Mouse (Mus musculus): Measurements from ENCODE around the gene Cx3cr1. TPM values are rescaled to one million over a fixed set of nuclear protein-coding genes. Genes with fewer than 3 reads are reported as not detected.

Cx3cr1 gene
- polyA plus RNA-seq, 1 experiment from 2014 or later = 7.5 TPM

GRCm38 (mm10) chr9:119933675-119934074 is 136.0 kb downstream of the Cx3cr1 start:
- peaks cover 8 to 11% of the 10 kb centered on the region in 2 experiments for H3K4me1 ChIP-seq (ENCODE audit: control insufficient read depth in 2 of 2, insufficient read depth in 2 of 2, low read length in 2 of 2)
- H3K4me3 ChIP-seq (ENCODE audit: control insufficient read depth in 1 of 2, insufficient read depth in 1 of 2, low read depth in 1 of 2, low read length in 2 of 2) = no peak overlapping the region
- no peaks in the 10 kb centered on the region for H3K27me3 ChIP-seq (ENCODE audit: control insufficient read depth, insufficient read depth, low read length)
- no peak overlapping the region for H3K4me2 ChIP-seq (ENCODE audit: low read length)
- peaks cover 38% of the 10 kb centered on the region for H3K36me3 ChIP-seq (ENCODE audit: control insufficient read depth, insufficient read depth, low read length)
- WGBS = 90% methylated on average over 5 of the region's 6 CpGs
- no peaks in the 10 kb centered on the region for H3K9me3 ChIP-seq (ENCODE audit: control insufficient read depth, low read length)
- H3K27ac ChIP-seq (replicated peaks in 1 of 2; ENCODE audit: control insufficient read depth in 1 of 2, insufficient read depth in 1 of 2, low read depth in 2 of 2, low read length in 2 of 2) = no peak overlapping the region
- H3K9ac ChIP-seq (ENCODE audit: low read length) = no peak overlapping the region
- ATAC-seq (ENCODE audit: insufficient number of reproducible peaks, insufficient read depth, low FRiP score, low read depth) = no peak

GRCm38 (mm10) chr9:119932358-119932757 is 137.3 kb downstream of the Cx3cr1 start:
- H3K4me2 ChIP-seq (ENCODE audit: low read length) = no peak overlapping the region
- H3K9me3 ChIP-seq (ENCODE audit: control insufficient read depth, low read length) = no peaks in the 10 kb centered on the region
- H3K4me1 ChIP-seq (ENCODE audit: control insufficient read depth in 2 of 2, insufficient read depth in 2 of 2, low read length in 2 of 2) = peaks cover 5 to 7% of the 10 kb centered on the region in 2 experiments
- H3K27ac ChIP-seq (replicated peaks in 1 of 2; ENCODE audit: control insufficient read depth in 1 of 2, insufficient read depth in 1 of 2, low read depth in 2 of 2, low read length in 2 of 2) = no peak overlapping the region
- no peak overlapping the region for H3K4me3 ChIP-seq (ENCODE audit: control insufficient read depth in 1 of 2, insufficient read depth in 1 of 2, low read depth in 1 of 2, low read length in 2 of 2)
- no peak overlapping the region for H3K9ac ChIP-seq (ENCODE audit: low read length)
- WGBS = 84% methylated on average over 12 of the region's 12 CpGs
- H3K27me3 ChIP-seq (ENCODE audit: control insufficient read depth, insufficient read depth, low read length) = no peaks in the 10 kb centered on the region
- H3K36me3 ChIP-seq (ENCODE audit: control insufficient read depth, insufficient read depth, low read length) = peaks cover 51% of the 10 kb centered on the region
- ATAC-seq (ENCODE audit: insufficient number of reproducible peaks, insufficient read depth, low FRiP score, low read depth) = no peak

- Histone ChIP-seq H3K9me3 (ENCODE audit: control insufficient read depth, low read length) (no peaks in the 10 kb centered on the region), H3K27ac (replicated peaks in 1 of 2; ENCODE audit: control insufficient read depth in 1 of 2, insufficient read depth in 1 of 2, low read depth in 2 of 2, low read length in 2 of 2) (no peak overlapping the region), H3K9ac (ENCODE audit: low read length) (no peak overlapping the region), H3K4me3 (ENCODE audit: control insufficient read depth in 1 of 2, insufficient read depth in 1 of 2, low read depth in 1 of 2, low read length in 2 of 2) (no peak overlapping the region), H3K4me1 (ENCODE audit: control insufficient read depth in 2 of 2, insufficient read depth in 2 of 2, low read length in 2 of 2) (no peaks in the 10 kb centered on the region), H3K4me2 (ENCODE audit: low read length) (no peak overlapping the region), H3K27me3 (ENCODE audit: control insufficient read depth, insufficient read depth, low read length) (no peaks in the 10 kb centered on the region), H3K36me3 (ENCODE audit: control insufficient read depth, insufficient read depth, low read length) (peaks cover 94% of the 10 kb centered on the region)
- WGBS = 81% methylated on average over 5 of the region's 5 CpGs
- ATAC-seq (ENCODE audit: insufficient number of reproducible peaks, insufficient read depth, low FRiP score, low read depth) = no peak
Measured at GRCm38 (mm10) chr9:119926497-119926896, 143.2 kb downstream of the Cx3cr1 start.

- Histone ChIP-seq H3K9ac (ENCODE audit: low read length) (no peak overlapping the region), H3K4me1 (ENCODE audit: control insufficient read depth in 2 of 2, insufficient read depth in 2 of 2, low read length in 2 of 2) (no peaks in the 10 kb centered on the region), H3K4me2 (ENCODE audit: low read length) (no peak overlapping the region), H3K27me3 (ENCODE audit: control insufficient read depth, insufficient read depth, low read length) (no peaks in the 10 kb centered on the region), H3K36me3 (ENCODE audit: control insufficient read depth, insufficient read depth, low read length) (peaks cover 94% of the 10 kb centered on the region), H3K27ac (replicated peaks in 1 of 2; ENCODE audit: control insufficient read depth in 1 of 2, insufficient read depth in 1 of 2, low read depth in 2 of 2, low read length in 2 of 2) (no peak overlapping the region), H3K4me3 (ENCODE audit: control insufficient read depth in 1 of 2, insufficient read depth in 1 of 2, low read depth in 1 of 2, low read length in 2 of 2) (no peak overlapping the region), H3K9me3 (ENCODE audit: control insufficient read depth, low read length) (no peaks in the 10 kb centered on the region)
- 86% methylated on average over 8 of the region's 8 CpGs for WGBS
- no peak for ATAC-seq (ENCODE audit: insufficient number of reproducible peaks, insufficient read depth, low FRiP score, low read depth)
Measured at GRCm38 (mm10) chr9:119925729-119926128, 143.9 kb downstream of the Cx3cr1 start.

- no peak for ATAC-seq (ENCODE audit: insufficient number of reproducible peaks, insufficient read depth, low FRiP score, low read depth)
- no peaks in the 10 kb centered on the region for H3K27me3 ChIP-seq (ENCODE audit: control insufficient read depth, insufficient read depth, low read length)
- 88% methylated on average over 16 of the region's 16 CpGs for WGBS
- H3K4me2 ChIP-seq (ENCODE audit: low read length) = no peak overlapping the region
- H3K9ac ChIP-seq (ENCODE audit: low read length) = no peak overlapping the region
- no peaks in the 10 kb centered on the region for H3K9me3 ChIP-seq (ENCODE audit: control insufficient read depth, low read length)
- no peak overlapping the region for H3K4me3 ChIP-seq (ENCODE audit: control insufficient read depth in 1 of 2, insufficient read depth in 1 of 2, low read depth in 1 of 2, low read length in 2 of 2)
- no peak overlapping the region for H3K27ac ChIP-seq (replicated peaks in 1 of 2; ENCODE audit: control insufficient read depth in 1 of 2, insufficient read depth in 1 of 2, low read depth in 2 of 2, low read length in 2 of 2)
- peaks cover 95% of the 10 kb centered on the region for H3K36me3 ChIP-seq (ENCODE audit: control insufficient read depth, insufficient read depth, low read length)
- H3K4me1 ChIP-seq (ENCODE audit: control insufficient read depth in 2 of 2, insufficient read depth in 2 of 2, low read length in 2 of 2) = no peaks in the 10 kb centered on the region
Measured at GRCm38 (mm10) chr9:119925120-119925657, 144.5 kb downstream of the Cx3cr1 start.

GRCm38 (mm10) chr9:119923462-119923861 is 146.2 kb downstream of the Cx3cr1 start:
- Histone ChIP-seq H3K27ac (replicated peaks in 1 of 2; ENCODE audit: control insufficient read depth in 1 of 2, insufficient read depth in 1 of 2, low read depth in 2 of 2, low read length in 2 of 2) (no peak overlapping the region), H3K9ac (ENCODE audit: low read length) (no peak overlapping the region), H3K4me2 (ENCODE audit: low read length) (no peak overlapping the region), H3K4me1 (ENCODE audit: control insufficient read depth in 2 of 2, insufficient read depth in 2 of 2, low read length in 2 of 2) (no peaks in the 10 kb centered on the region), H3K27me3 (ENCODE audit: control insufficient read depth, insufficient read depth, low read length) (no peaks in the 10 kb centered on the region), H3K4me3 (ENCODE audit: control insufficient read depth in 1 of 2, insufficient read depth in 1 of 2, low read depth in 1 of 2, low read length in 2 of 2) (no peak overlapping the region), H3K36me3 (ENCODE audit: control insufficient read depth, insufficient read depth, low read length) (peaks cover 96% of the 10 kb centered on the region), H3K9me3 (ENCODE audit: control insufficient read depth, low read length) (no peaks in the 10 kb centered on the region)
- 52% methylated on average over 4 of the region's 4 CpGs for WGBS
- ATAC-seq (ENCODE audit: insufficient number of reproducible peaks, insufficient read depth, low FRiP score, low read depth) = no peak

GRCm38 (mm10) chr9:119919858-119920257 is 149.8 kb downstream of the Cx3cr1 start:
- H3K4me3 ChIP-seq (ENCODE audit: control insufficient read depth in 1 of 2, insufficient read depth in 1 of 2, low read depth in 1 of 2, low read length in 2 of 2) = no peak overlapping the region
- H3K4me1 ChIP-seq (ENCODE audit: control insufficient read depth in 2 of 2, insufficient read depth in 2 of 2, low read length in 2 of 2) = no peaks in the 10 kb centered on the region
- peaks cover 95% of the 10 kb centered on the region for H3K36me3 ChIP-seq (ENCODE audit: control insufficient read depth, insufficient read depth, low read length)
- H3K9ac ChIP-seq (ENCODE audit: low read length) = no peak overlapping the region
- no peak for ATAC-seq (ENCODE audit: insufficient number of reproducible peaks, insufficient read depth, low FRiP score, low read depth)
- no peaks in the 10 kb centered on the region for H3K27me3 ChIP-seq (ENCODE audit: control insufficient read depth, insufficient read depth, low read length)
- WGBS = 76% methylated on average over 1 of the region's 1 CpGs
- no peak overlapping the region for H3K27ac ChIP-seq (replicated peaks in 1 of 2; ENCODE audit: control insufficient read depth in 1 of 2, insufficient read depth in 1 of 2, low read depth in 2 of 2, low read length in 2 of 2)
- no peak overlapping the region for H3K4me2 ChIP-seq (ENCODE audit: low read length)
- H3K9me3 ChIP-seq (ENCODE audit: control insufficient read depth, low read length) = no peaks in the 10 kb centered on the region
